Mouse (Mus musculus): ENCODE measurements around the gene Hgfac.

DNA sequence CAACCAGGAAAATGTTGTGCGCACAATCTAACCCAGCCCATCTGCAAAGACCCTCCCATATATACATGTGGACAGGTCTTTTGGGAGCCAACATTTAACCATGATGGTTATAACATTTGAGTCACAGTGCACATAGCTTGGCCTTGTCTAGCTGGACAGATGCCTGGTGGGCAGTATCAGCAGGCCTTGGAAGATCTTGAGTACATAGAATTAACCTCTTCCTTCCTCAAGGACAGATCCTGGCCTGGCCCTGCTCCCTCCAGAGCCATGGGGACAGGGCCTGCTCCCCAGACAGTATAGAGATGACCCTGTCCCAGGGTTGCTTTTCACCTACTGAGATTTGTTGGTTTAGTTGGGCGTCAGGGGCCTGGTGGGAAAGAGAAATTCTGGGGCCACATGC lies 28.5 kb downstream of the Hgfac start:
- TF ChIP-seq GATA1 (IDR thresholded peaks at IDR 0.05; ENCODE audit: borderline replicate concordance, low read length) (no peak), FLI1 (IDR thresholded peaks at IDR 0.05; ENCODE audit: low read length) (no peak)

Measured in megakaryocyte, embryonic 14.5 days (primary cell).